Comparison of ENCODE assay signal across 16 mouse cellular contexts in the genomic region with DNA sequence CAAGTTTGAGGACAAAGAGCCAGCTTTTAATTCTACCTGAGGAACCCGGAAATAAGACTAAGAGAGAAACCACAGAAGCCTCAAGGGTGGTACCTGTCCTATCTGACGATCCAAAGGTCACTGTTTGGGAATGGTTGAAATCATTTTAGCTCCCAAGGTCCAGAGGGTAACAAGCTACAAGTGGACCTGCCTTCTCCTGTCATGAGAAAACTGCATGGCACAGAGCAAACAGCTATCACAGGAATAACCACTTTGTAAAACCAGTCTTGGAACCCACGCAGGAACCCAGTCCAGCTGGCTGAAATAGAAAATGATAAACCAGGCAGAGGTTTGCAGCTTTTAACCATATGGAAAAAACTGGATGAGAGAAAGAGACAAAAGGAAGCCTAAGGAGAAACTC. TPM values are rescaled to one million over a fixed set of nuclear protein-coding genes. Genes with fewer than 3 reads are reported as not detected.
DNase-seq lines count a peak whose midpoint lies in the region; ATAC-seq lines count a peak whose summit lies in the region.
"Had no signal": no experiment of that assay in that cellular context is flagged by ENCODE, and none has a peak within 500 bp of the region (broad histone marks: within the 10 kb centered on the region; RNA-seq: fewer than 3 reads in every experiment).

No protein-coding gene starts in this region.

- no peaks in the 10 kb centered on the region for H3K9me3 ChIP-seq in heart, embryonic 16.5 days (replicated peaks; ENCODE audit: control insufficient read depth, low read length)
- H3K9me3 ChIP-seq in liver, embryonic 16.5 days (replicated peaks; ENCODE audit: control insufficient read depth, low read length), result no peaks in the 10 kb centered on the region
- no peaks in the 10 kb centered on the region for H3K9me3 ChIP-seq in liver, embryonic 12.5 days (replicated peaks)
- H3K9me3 ChIP-seq in stomach, embryonic 15.5 days, result no peaks in the 10 kb centered on the region
- H3K9me3 ChIP-seq: embryonic facial prominence, embryonic 15.5 days; liver, embryonic 15.5 days; midbrain, embryonic 13.5 days had no signal

- H3K4me1 ChIP-seq in heart, embryonic 16.5 days (ENCODE audit: control insufficient read depth, insufficient read depth, low read length), result peaks cover 20% of the 10 kb centered on the region
- H3K4me1 ChIP-seq in liver, embryonic 16.5 days (ENCODE audit: control insufficient read depth, low read depth, low read length), result peaks cover 8% of the 10 kb centered on the region
- peaks cover 60% of the 10 kb centered on the region for H3K4me1 ChIP-seq in liver, embryonic 12.5 days
- H3K4me1 ChIP-seq in stomach, embryonic 15.5 days, result peaks cover 7% of the 10 kb centered on the region; the same call in 1 of the 2 replicates

- no peaks in the 10 kb centered on the region for H3K36me3 ChIP-seq in heart, embryonic 16.5 days (ENCODE audit: control insufficient read depth, insufficient read depth)
- H3K36me3 ChIP-seq in liver, embryonic 16.5 days (ENCODE audit: control insufficient read depth, insufficient read depth), result no peaks in the 10 kb centered on the region
- peaks cover 5% of the 10 kb centered on the region; the same call in 1 of the 2 replicates for H3K36me3 ChIP-seq in liver, embryonic 12.5 days
- H3K36me3 ChIP-seq in stomach, embryonic 15.5 days, result no peaks in the 10 kb centered on the region
- H3K36me3 ChIP-seq: embryonic facial prominence, embryonic 15.5 days; liver, embryonic 15.5 days; midbrain, embryonic 13.5 days had no signal

- H3K4me2 ChIP-seq in heart, embryonic 16.5 days (ENCODE audit: low read depth, low read length), result no peak overlapping the region
- no peak overlapping the region for H3K4me2 ChIP-seq in liver, embryonic 16.5 days (ENCODE audit: low read depth, low read length)
- H3K4me2 ChIP-seq in liver, embryonic 12.5 days, result no peak overlapping the region
- no peak overlapping the region for H3K4me2 ChIP-seq in stomach, embryonic 15.5 days
- H3K4me2 ChIP-seq: embryonic facial prominence, embryonic 15.5 days; hindbrain, embryonic 14.5 days; liver, embryonic 15.5 days; midbrain, embryonic 13.5 days had no signal

- no peak for DNase-seq in heart, postnatal 14 days
- DNase-seq in induced T-regulatory cell, adult 2 months (ENCODE audit: low read depth), result peak; percentile 32
- DNase-seq in cerebellum, adult 11 months, result no peak
- no peak for DNase-seq in lung, postnatal 4 days
- DNase-seq: adrenal gland, adult 8-10 months; cerebellum, adult 8-10 months; right cerebral cortex, postnatal 14 days; thymus, adult 2 months had no signal

- ATAC-seq in heart, embryonic 16.5 days (replicated peaks; ENCODE audit: extremely low read depth, insufficient read depth, low FRiP score), result no peak
- ATAC-seq in liver, embryonic 16.5 days (ENCODE audit: low read depth), result peak; percentile 21; the same call in 1 of the 2 replicates
- no peak for ATAC-seq in liver, embryonic 12.5 days
- no peak for ATAC-seq in stomach, embryonic 15.5 days (ENCODE audit: insufficient read depth, low FRiP score, low read depth)
- ATAC-seq: midbrain, embryonic 13.5 days had no signal

- no peak overlapping the region for H3K4me3 ChIP-seq in heart, embryonic 16.5 days (ENCODE audit: low read length)
- no peak overlapping the region for H3K4me3 ChIP-seq in liver, embryonic 16.5 days (ENCODE audit: low read depth, low read length)
- no peak overlapping the region for H3K4me3 ChIP-seq in liver, embryonic 12.5 days
- H3K4me3 ChIP-seq in stomach, embryonic 15.5 days (replicated peaks), result no peak overlapping the region
- H3K4me3 ChIP-seq: embryonic facial prominence, embryonic 15.5 days; liver, embryonic 15.5 days; midbrain, embryonic 13.5 days had no signal

- no peaks in the 10 kb centered on the region for H3K27me3 ChIP-seq in heart, embryonic 16.5 days (ENCODE audit: control insufficient read depth, insufficient read depth, low read length)
- H3K27me3 ChIP-seq in liver, embryonic 16.5 days (ENCODE audit: control insufficient read depth, insufficient read depth, low read depth, low read length), result no peaks in the 10 kb centered on the region
- no peaks in the 10 kb centered on the region for H3K27me3 ChIP-seq in liver, embryonic 12.5 days (replicated peaks)
- no peaks in the 10 kb centered on the region for H3K27me3 ChIP-seq in stomach, embryonic 15.5 days (replicated peaks)
- H3K27me3 ChIP-seq: embryonic facial prominence, embryonic 15.5 days; liver, embryonic 15.5 days; midbrain, embryonic 13.5 days had no signal

- intact Hi-C loops in heart, postnatal 14 days (cut with DNase I), result no loop called here

- 38% methylated on average over 3 of the region's 3 CpGs for WGBS in heart, embryonic 16.5 days
- WGBS in liver, embryonic 16.5 days (ENCODE audit: insufficient replicate concordance), result 17% methylated on average over 3 of the region's 3 CpGs
- WGBS in liver, embryonic 12.5 days (ENCODE audit: insufficient replicate concordance), result 29% methylated on average over 3 of the region's 3 CpGs
- WGBS in stomach, embryonic 15.5 days, result 46% methylated on average over 3 of the region's 3 CpGs

- no peak overlapping the region for H3K9ac ChIP-seq in heart, embryonic 16.5 days (ENCODE audit: low read length)
- H3K9ac ChIP-seq in liver, embryonic 16.5 days (ENCODE audit: low read depth, low read length), result no peak overlapping the region
- no peak overlapping the region for H3K9ac ChIP-seq in liver, embryonic 12.5 days
- no peak overlapping the region for H3K9ac ChIP-seq in stomach, embryonic 15.5 days
- H3K9ac ChIP-seq: embryonic facial prominence, embryonic 15.5 days; hindbrain, embryonic 14.5 days; liver, embryonic 15.5 days; midbrain, embryonic 13.5 days had no signal

- H3K27ac ChIP-seq in heart, embryonic 16.5 days (ENCODE audit: low read length), result 0 out of 2 replicates have a peak overlapping the region, but pooled peaks have one; percentile 11
- H3K27ac ChIP-seq in liver, embryonic 16.5 days (ENCODE audit: low read length), result no peak overlapping the region; the same call in 1 of the 2 replicates
- no peak overlapping the region for H3K27ac ChIP-seq in liver, embryonic 12.5 days
- H3K27ac ChIP-seq in stomach, embryonic 15.5 days, result peak overlapping the region; percentile 46; the same call in 1 of the 2 replicates
- H3K27ac ChIP-seq: embryonic facial prominence, embryonic 15.5 days; hindbrain, embryonic 14.5 days; liver, embryonic 15.5 days; midbrain, embryonic 13.5 days had no signal

RNA-seq across cellular contexts. Expression of a gene that starts 25.3 kb away (rescaled TPM):
- polyA plus RNA-seq in heart, embryonic 16.5 days (2015; fragmentation: Nextera tagmentation; extraction: Ambion mirVana), result 4.7 and 5.3 TPM in 2 replicates
- 10 to 100 TPM in 1 of 2 experiments, 1 to 10 TPM in 1; 9.9 to 10.9 TPM for total RNA-seq in heart, postnatal 14 days (2021)
- polyA plus RNA-seq in liver, embryonic 16.5 days (2015; fragmentation: Nextera tagmentation; extraction: Ambion mirVana), result 4.7 and 5.2 TPM in 2 replicates
- polyA plus RNA-seq in liver, embryonic 12.5 days (2016; fragmentation: Nextera tagmentation; extraction: Ambion mirVana), result 6.7 and 6.8 TPM in 2 replicates
- polyA plus RNA-seq in stomach, embryonic 15.5 days (2015; fragmentation: Nextera tagmentation; extraction: Ambion mirVana), result 7.5 and 9.4 TPM in 2 replicates

Comparison
In these comparisons a context has a peak if more than half of its experiments do, and no peak if none do; other contexts are left out.
1. H3K27ac ChIP-seq: peak in heart, embryonic 16.5 days (single experiment) and stomach, embryonic 15.5 days (single experiment); none in liver, embryonic 16.5 days (single experiment) and liver, embryonic 12.5 days (single experiment).